Mouse (Mus musculus) lung, postnatal 0 days (tissue): ENCODE data around the gene Trak1.

Experiments used
- CTCF ChIP-seq: IDR thresholded peaks from 2 replicates; pipeline ENCODE4 v1.5.1; 2016; ENCODE audit warnings: antibody characterized with exemption, mild to moderate bottlenecking
- EP300 ChIP-seq: IDR thresholded peaks from 2 replicates; pipeline ENCODE4 v1.6.1; 2016; ENCODE audit warnings: antibody characterized with exemption, mild to moderate bottlenecking, control low read depth

GRCm38 (mm10) chr9:121331878-121332630 lies 34.8 kb downstream of the Trak1 start:
- no peak for TF ChIP-seq CTCF
- TF ChIP-seq EP300, result no peak
